Mouse (Mus musculus) MEL (cell line): ENCODE measurements around the gene Nkx2-2.

Experiments used
- BHLHE40 ChIP-seq: IDR thresholded peaks from 2 replicates; pipeline ENCODE4 v1.6.1; 2012; ENCODE audit warnings: low read depth, mild to moderate bottlenecking, inconsistent platforms, low read length, improper control_type of control experiment, borderline replicate concordance
- CTCF ChIP-seq, 3 experiments: IDR thresholded peaks in 2 of 3; conservative IDR thresholded peaks in 1 of 3; 2 replicates each; pipeline ENCODE4 v1.5.1; 2011 to 2012; ENCODE audit warnings: low read length in 3 of 3, low read depth in 2 of 3, mild to moderate bottlenecking in 2 of 3, improper control_type of control experiment in 1 of 3, inconsistent platforms in 1 of 3, mixed read lengths in 1 of 3, moderate library complexity in 1 of 3; ENCODE audit not compliant: control insufficient read depth in 1 of 3, insufficient read depth in 1 of 3, poor library complexity in 1 of 3, severe bottlenecking in 1 of 3
- GABPA ChIP-seq: IDR thresholded peaks from 2 replicates; pipeline ENCODE4 v1.6.1; 2012; ENCODE audit warnings: low read depth, mild to moderate bottlenecking, inconsistent platforms, low read length, improper control_type of control experiment, moderate library complexity
- MAX ChIP-seq: IDR thresholded peaks from 2 replicates; pipeline ENCODE4 v1.6.1; 2011; ENCODE audit warnings: low read length, improper control_type of control experiment
- MAZ ChIP-seq: IDR thresholded peaks from 2 replicates; pipeline ENCODE4 v1.6.1; 2012; ENCODE audit warnings: low read depth, mild to moderate bottlenecking, inconsistent platforms, low read length, improper control_type of control experiment
- MEF2A ChIP-seq: IDR thresholded peaks from 2 replicates; pipeline ENCODE4 v1.6.1; 2014; ENCODE audit warnings: low read depth, mild to moderate bottlenecking, inconsistent platforms, low read length, improper control_type of control experiment; ENCODE audit not compliant: poor library complexity, insufficient replicate concordance, severe bottlenecking; ENCODE audit errors: extremely low read depth
- POLR2A ChIP-seq, 2 experiments: IDR thresholded peaks; 2 replicates each; pipeline ENCODE4 v1.6.1; 2011 to 2012; ENCODE audit warnings: low read length in 2 of 2, mild to moderate bottlenecking in 2 of 2, control low read depth in 1 of 2, improper control_type of control experiment in 1 of 2, low read depth in 1 of 2, moderate library complexity in 1 of 2; ENCODE audit not compliant: control insufficient read depth in 1 of 2, insufficient read depth in 1 of 2, poor library complexity in 1 of 2
- SMC3 ChIP-seq: IDR thresholded peaks from 2 replicates; pipeline ENCODE4 v1.6.1; 2011; ENCODE audit warnings: low read depth, low read length, improper control_type of control experiment
- TAL1 ChIP-seq: IDR thresholded peaks from 2 replicates; pipeline ENCODE4 v1.6.1; 2012; ENCODE audit warnings: mild to moderate bottlenecking, inconsistent platforms, low read length, moderate library complexity, mixed read lengths
- TCF12 ChIP-seq: IDR thresholded peaks from 2 replicates; pipeline ENCODE4 v1.6.1; 2014; ENCODE audit warnings: low read depth, mild to moderate bottlenecking, inconsistent platforms, low read length, improper control_type of control experiment, moderate library complexity
- ZC3H11A ChIP-seq: IDR thresholded peaks from 2 replicates; pipeline ENCODE4 v1.6.1; 2012; ENCODE audit warnings: low read depth, mild to moderate bottlenecking, inconsistent platforms, low read length, improper control_type of control experiment

GRCm38 (mm10) chr2:147184071-147184990 lies 9.7 kb downstream of the Nkx2-2 start:
- TF ChIP-seq SMC3 (no peak), MEF2A (no peak), TCF12 (no peak), CTCF (IDR thresholded peaks at IDR 0.05 in 2 of 3, conservative IDR thresholded peaks at IDR 0.05 in 1 of 3; ENCODE audit: control insufficient read depth in 1 of 3, insufficient read depth in 1 of 3, low read depth in 2 of 3, low read length in 3 of 3, poor library complexity in 1 of 3, severe bottlenecking in 1 of 3) (no peak), MAZ (no peak), POLR2A (IDR thresholded peaks at IDR 0.05; ENCODE audit: control insufficient read depth in 1 of 2, insufficient read depth in 1 of 2, low read depth in 1 of 2, low read length in 2 of 2, poor library complexity in 1 of 2) (no peak), MAX (no peak), ZC3H11A (no peak), GABPA (no peak), TAL1 (no peak), BHLHE40 (no peak)
